Mouse (Mus musculus) cerebellum, adult 2 months (tissue): ENCODE measurements around the gene Gm10563.

ENCODE experiments used
- CTCF ChIP-seq: fragments of 200-500 bp; IDR thresholded peaks from 2 replicates; pipeline ENCODE4 v1.5.1; 2011; ENCODE audit warnings: low read depth, mild to moderate bottlenecking, control low read depth, low read length, moderate library complexity, borderline replicate concordance; ENCODE audit not compliant: insufficient read depth
- POLR2A ChIP-seq: fragments of 200-500 bp; IDR thresholded peaks from 2 replicates; pipeline ENCODE4 v1.6.1; 2011; ENCODE audit warnings: low read length, control low read depth, borderline replicate concordance; ENCODE audit not compliant: insufficient read depth

DNA sequence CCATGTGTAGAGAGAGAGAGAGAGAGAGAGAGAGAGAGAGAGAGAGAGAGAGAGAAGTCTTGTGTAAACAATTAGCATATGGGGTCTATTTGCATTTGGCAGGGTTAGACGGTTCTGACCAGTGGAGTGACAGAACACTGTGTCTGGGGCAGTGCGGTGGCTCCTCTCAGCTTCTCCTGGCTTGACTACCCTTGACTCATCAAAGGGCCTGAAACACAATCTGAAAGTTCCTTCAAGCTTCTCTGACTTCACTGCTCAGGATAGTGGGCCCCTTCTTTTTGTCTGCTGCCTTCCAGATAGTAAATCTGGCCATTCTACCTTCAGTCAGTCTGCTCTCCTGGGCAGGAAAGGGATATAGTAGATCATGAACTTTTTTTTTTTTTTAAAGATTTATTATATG, 38.4 kb downstream of the Gm10563 start:
- TF ChIP-seq CTCF (no peak), POLR2A (no peak)
